Mouse (Mus musculus) CH12.LX (cell line): Measurements from ENCODE around the gene Klhl29. TPM values are rescaled to one million over a fixed set of nuclear protein-coding genes. Genes with fewer than 3 reads are reported as not detected.

ENCODE experiments used
- DNase-seq: peaks from one replicate; pipeline ENCODE4 v3.0.0-alpha.2; 2013; ENCODE audit errors: extremely low read depth
- H3K27ac ChIP-seq: 2 replicates; pipeline ENCODE4 v1.5.1; 2012; ENCODE audit warnings: low read depth, mild to moderate bottlenecking, control low read depth, moderate library complexity; ENCODE audit not compliant: insufficient read depth
- H3K27me3 ChIP-seq: replicated peaks from 2 replicates; pipeline ENCODE3; 2012; ENCODE audit warnings: inconsistent platforms
- H3K36me3 ChIP-seq, 2 experiments: replicated peaks in 1 of 2; 2 replicates each; pipeline versions ENCODE3 to v1.6.1; 2012; ENCODE audit warnings: inconsistent platforms in 1 of 2, low read length in 1 of 2, mild to moderate bottlenecking in 1 of 2, mixed read lengths in 1 of 2, moderate library complexity in 1 of 2; ENCODE audit not compliant: control insufficient read depth in 1 of 2, insufficient read depth in 1 of 2
- H3K4me1 ChIP-seq, 2 experiments: 2 replicates each; pipeline ENCODE4 v1.6.1; 2012; ENCODE audit warnings: inconsistent platforms in 1 of 2, moderate library complexity in 1 of 2; ENCODE audit not compliant: insufficient read depth in 2 of 2, control insufficient read depth in 1 of 2
- H3K4me2 ChIP-seq: 2 replicates; pipeline ENCODE4 v1.6.1; 2012; ENCODE audit warnings: low read depth, mild to moderate bottlenecking, control low read depth; ENCODE audit not compliant: poor library complexity, insufficient read depth, severe bottlenecking
- H3K4me3 ChIP-seq, 3 experiments: fragments of 150-350 bp in 1 of 3; sonication (generic) in 1 of 3; replicated peaks in 1 of 3; 2 replicates each; pipeline versions ENCODE3 to v1.5.1; 2011 to 2012; ENCODE audit warnings: low read depth in 2 of 3, low read length in 2 of 3, mild to moderate bottlenecking in 2 of 3, moderate library complexity in 2 of 3, control low read depth in 1 of 3, improper control_type of control experiment in 1 of 3, inconsistent platforms in 1 of 3, mixed read lengths in 1 of 3; ENCODE audit not compliant: poor library complexity in 1 of 3
- H3K79me2 ChIP-seq: replicated peaks from 2 replicates; pipeline ENCODE4 v1.6.1; 2012; ENCODE audit warnings: mild to moderate bottlenecking, moderate library complexity; ENCODE audit not compliant: control insufficient read depth, poor library complexity, insufficient read depth, severe bottlenecking; ENCODE audit errors: extremely low read depth
- H3K9ac ChIP-seq: 2 replicates; pipeline ENCODE4 v1.6.1; 2012; ENCODE audit warnings: low read depth, mild to moderate bottlenecking, control low read depth, moderate library complexity; ENCODE audit not compliant: insufficient read depth
- H3K9me3 ChIP-seq: replicated peaks from 2 replicates; pipeline ENCODE3; 2012; ENCODE audit warnings: low read length, inconsistent platforms, mixed read lengths
- CHD2 ChIP-seq: IDR thresholded peaks from 2 replicates; pipeline ENCODE4 v1.6.1; 2011; ENCODE audit warnings: low read length, improper control_type of control experiment
- CTCF ChIP-seq, 2 experiments: IDR thresholded peaks in 1 of 2; conservative IDR thresholded peaks in 1 of 2; 2 replicates each; pipeline ENCODE4 v1.5.1; 2011 to 2012; ENCODE audit warnings: low read depth in 2 of 2, low read length in 2 of 2, improper control_type of control experiment in 1 of 2, inconsistent platforms in 1 of 2, mild to moderate bottlenecking in 1 of 2, moderate library complexity in 1 of 2
- E2F4 ChIP-seq: IDR thresholded peaks from 2 replicates; pipeline ENCODE4 v1.6.1; 2011; ENCODE audit warnings: low read depth, low read length, improper control_type of control experiment; ENCODE audit not compliant: insufficient replicate concordance
- ELF1 ChIP-seq: IDR thresholded peaks from 2 replicates; pipeline ENCODE4 v1.6.1; 2014; ENCODE audit warnings: low read depth, mild to moderate bottlenecking, inconsistent platforms, low read length, improper control_type of control experiment
- MAFK ChIP-seq: IDR thresholded peaks from 2 replicates; pipeline ENCODE4 v1.6.1; 2011; ENCODE audit warnings: low read length, improper control_type of control experiment; ENCODE audit not compliant: insufficient replicate concordance
- MAX ChIP-seq: IDR thresholded peaks from 2 replicates; pipeline ENCODE4 v1.6.1; 2011; ENCODE audit warnings: low read length, improper control_type of control experiment
- MAZ ChIP-seq: IDR thresholded peaks from 2 replicates; pipeline ENCODE4 v1.6.1; 2012; ENCODE audit warnings: low read depth, mild to moderate bottlenecking, inconsistent platforms, low read length, improper control_type of control experiment, moderate library complexity
- MEF2A ChIP-seq: IDR thresholded peaks from 2 replicates; pipeline ENCODE4 v1.6.1; 2014; ENCODE audit warnings: low read depth, mild to moderate bottlenecking, inconsistent platforms, low read length, improper control_type of control experiment, borderline replicate concordance
- MXI1 ChIP-seq: IDR thresholded peaks from 2 replicates; pipeline ENCODE4 v1.6.1; 2011; ENCODE audit warnings: mild to moderate bottlenecking, low read depth, low read length, improper control_type of control experiment
- PAX5 ChIP-seq: IDR thresholded peaks from 2 replicates; pipeline ENCODE4 v1.6.1; 2012; ENCODE audit warnings: low read length, inconsistent platforms, mixed read lengths
- POLR2A ChIP-seq: IDR thresholded peaks from 2 replicates; pipeline ENCODE4 v1.6.1; 2011; ENCODE audit warnings: low read depth, mild to moderate bottlenecking, improper control_type of control experiment, low read length
- RAD21 ChIP-seq: IDR thresholded peaks from 2 replicates; pipeline ENCODE4 v1.6.1; 2011; ENCODE audit warnings: low read depth, mild to moderate bottlenecking, low read length, improper control_type of control experiment, moderate library complexity
- TBP ChIP-seq: conservative IDR thresholded peaks from 2 replicates; pipeline ENCODE4 v1.6.1; 2011; ENCODE audit warnings: low read depth, low read length, improper control_type of control experiment
- TCF12 ChIP-seq: IDR thresholded peaks from 2 replicates; pipeline ENCODE4 v1.6.1; 2014; ENCODE audit warnings: low read depth, mild to moderate bottlenecking, inconsistent platforms, low read length, improper control_type of control experiment
- UBTF ChIP-seq: IDR thresholded peaks from 2 replicates; pipeline ENCODE4 v1.6.1; 2012; ENCODE audit warnings: low read depth, mild to moderate bottlenecking, inconsistent platforms, low read length, improper control_type of control experiment, moderate library complexity
- USF1 ChIP-seq: IDR thresholded peaks from 2 replicates; pipeline ENCODE4 v1.6.1; 2014; ENCODE audit warnings: low read depth, mild to moderate bottlenecking, inconsistent platforms, low read length, improper control_type of control experiment
- USF2 ChIP-seq: conservative IDR thresholded peaks from 2 replicates; pipeline ENCODE4 v1.6.1; 2011; ENCODE audit warnings: low read depth, low read length, improper control_type of control experiment
- ZMIZ1 ChIP-seq: IDR thresholded peaks from 2 replicates; pipeline ENCODE4 v1.6.1; 2012; ENCODE audit warnings: low read depth, mild to moderate bottlenecking, inconsistent platforms, low read length, improper control_type of control experiment
- ZNF384 ChIP-seq: IDR thresholded peaks from 2 replicates; pipeline ENCODE4 v1.6.1; 2012; ENCODE audit warnings: low read depth, low read length, improper control_type of control experiment, inconsistent platforms
- dilution Hi-C: fragments of 300-500 bp; cut with MboI; formaldehyde crosslinking; loops from 2 replicates; pipeline ENCODE4 v1.14.3; 2020; ENCODE audit warnings: low sequenced_read_pairs; ENCODE audit not compliant: extremely low pct_unique_long_range_greater_than_20kb, extremely low pct_ligation_motif_present
- in situ Hi-C: fragments of 300-500 bp; cut with MboI; formaldehyde crosslinking; loops from 3 replicates; pipeline ENCODE4 v1.14.3; 2019; ENCODE audit warnings: low sequenced_read_pairs, low pct_ligation_motif_present, low pct_unique_long_range_greater_than_20kb, mixed read lengths
- polyA plus RNA-seq: library from polyadenylated mRNA; unstranded; fragments of >175 nt; gene quantifications from 2 replicates; pipeline ENCODE4 v1.2.1, GENCODE M21; 2012; ENCODE audit warnings: low read depth; ENCODE audit not compliant: insufficient read length
- total RNA-seq, 2 experiments: library from RNA; depleted of rRNA; stranded (reverse); fragments of 300-350 nt in 1 of 2; fragments of >200 nt in 1 of 2; gene quantifications; 2 replicates each; pipeline ENCODE4 v1.2.3; 2012 to 2014

Gene Klhl29
- total and polyA plus RNA-seq, 3 experiments: 0.04 TPM; not detected in 2

- DNase-seq: no peak
- Histone ChIP-seq H3K4me1 (peaks cover 0 to 15% of the 10 kb centered on the region in 2 experiments; a peak in 2 of 4 replicates), H3K4me3 (no peak overlapping the region), H3K9me3 (no peaks in the 10 kb centered on the region), H3K27ac (no peak overlapping the region), H3K27me3 (no peaks in the 10 kb centered on the region), H3K36me3 (no peaks in the 10 kb centered on the region), H3K4me2 (no peak overlapping the region), H3K9ac (no peak overlapping the region), H3K79me2 (no peaks in the 10 kb centered on the region)
- in situ Hi-C loops: no loop called here
- dilution Hi-C loops: no loop called here
- TF ChIP-seq ZNF384: no peak
- TF ChIP-seq POLR2A: no peak
- TF ChIP-seq UBTF: no peak
- TF ChIP-seq CTCF (conservative IDR thresholded peaks at IDR 0.05 in 1 of 2, IDR thresholded peaks at IDR 0.05 in 1 of 2; ENCODE audit: low read depth in 2 of 2, low read length in 2 of 2): no peak
Observed at GRCm38 (mm10) chr12:5275507-5275936, 100.0 kb downstream of the Klhl29 start.

- dilution Hi-C loops: no loop called here
- no peaks in the 10 kb centered on the region for H3K27me3 ChIP-seq
- H3K9ac ChIP-seq: no peak overlapping the region
- H3K36me3 ChIP-seq: no peaks in the 10 kb centered on the region
- DNase-seq: no peak
- TF ChIP-seq MAFK (no peak), MAZ (no peak), CTCF (conservative IDR thresholded peaks at IDR 0.05 in 1 of 2, IDR thresholded peaks at IDR 0.05 in 1 of 2; ENCODE audit: low read depth in 2 of 2, low read length in 2 of 2) (no peak)
- TF ChIP-seq, all 38 proteins: peak for 0
- no peak overlapping the region for H3K27ac ChIP-seq
- H3K9me3 ChIP-seq: no peaks in the 10 kb centered on the region
- no peak overlapping the region for H3K4me2 ChIP-seq
- in situ Hi-C loops: no loop called here
- no peak overlapping the region for H3K4me3 ChIP-seq
- H3K4me1 ChIP-seq: peaks cover 0 to 15% of the 10 kb centered on the region in 2 experiments; a peak in 2 of 4 replicates
- H3K79me2 ChIP-seq: no peaks in the 10 kb centered on the region
Observed at GRCm38 (mm10) chr12:5274519-5274944, 101.0 kb downstream of the Klhl29 start.

GRCm38 (mm10) chr12:5273316-5274047, 102.0 kb downstream of the Klhl29 start:
- no peaks in the 10 kb centered on the region for H3K79me2 ChIP-seq
- TF ChIP-seq MXI1 (no peak), E2F4 (no peak), USF2 (no peak), ELF1 (no peak), PAX5 (no peak), MEF2A (no peak), USF1 (no peak), TCF12 (no peak), MAX (no peak), TBP (no peak), RAD21 (no peak), MAZ (no peak), ZMIZ1 (no peak), CHD2 (no peak)

More at GRCm38 (mm10) chr12:5273316-5274047, 102.0 kb downstream of the Klhl29 start:
- Histone ChIP-seq H3K9me3 (no peaks in the 10 kb centered on the region), H3K27ac (no peak overlapping the region), H3K4me2 (no peak overlapping the region), H3K36me3 (no peaks in the 10 kb centered on the region), H3K27me3 (no peaks in the 10 kb centered on the region), H3K4me1 (peaks cover 0 to 15% of the 10 kb centered on the region in 2 experiments; a peak in 2 of 4 replicates), H3K4me3 (no peak overlapping the region), H3K9ac (no peak overlapping the region)
- in situ Hi-C loops (no loop called here), dilution Hi-C loops (no loop called here)
- DNase-seq: no peak
